Mouse (Mus musculus) hematopoietic multipotent progenitor cell, adult 10-12 weeks (in vitro differentiated cells): ENCODE data around the gene Shbg. TPM values are rescaled to one million over a fixed set of nuclear protein-coding genes. Genes with fewer than 3 reads are reported as not detected.

Experiments
- polyA plus RNA-seq: library from polyadenylated mRNA; stranded (reverse); fragments of >175 nt; gene quantifications from 2 replicates; pipeline ENCODE4 v1.2.3, GENCODE M21; 2012; ENCODE audit warnings: low replicate concordance

The Shbg gene
- polyA plus RNA-seq, result not detected in 2 replicates

DNA sequence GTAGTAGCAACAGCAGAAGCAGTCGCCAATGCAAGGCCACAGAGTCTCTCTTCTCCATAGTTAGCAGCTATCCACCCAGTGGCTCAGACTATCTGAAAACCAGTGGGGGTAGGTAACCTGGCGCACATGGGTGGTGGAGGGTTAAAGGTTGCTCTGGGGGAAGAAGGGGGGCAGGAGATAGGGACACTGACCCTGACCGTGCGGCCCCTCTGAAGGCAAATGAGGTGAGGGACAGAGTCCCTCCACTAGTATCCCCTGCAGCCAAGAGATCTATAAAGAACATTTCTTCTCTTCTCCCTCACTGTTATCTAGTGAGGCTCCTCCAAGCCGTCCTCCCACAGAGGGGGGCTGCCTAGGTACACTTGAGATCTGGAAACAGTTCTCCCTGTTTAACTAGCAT, at the start of gene Shbg:
TSS of gene Shbg (minus strand) at position 101 of the 400 bp plus-strand sequence.

DNA sequence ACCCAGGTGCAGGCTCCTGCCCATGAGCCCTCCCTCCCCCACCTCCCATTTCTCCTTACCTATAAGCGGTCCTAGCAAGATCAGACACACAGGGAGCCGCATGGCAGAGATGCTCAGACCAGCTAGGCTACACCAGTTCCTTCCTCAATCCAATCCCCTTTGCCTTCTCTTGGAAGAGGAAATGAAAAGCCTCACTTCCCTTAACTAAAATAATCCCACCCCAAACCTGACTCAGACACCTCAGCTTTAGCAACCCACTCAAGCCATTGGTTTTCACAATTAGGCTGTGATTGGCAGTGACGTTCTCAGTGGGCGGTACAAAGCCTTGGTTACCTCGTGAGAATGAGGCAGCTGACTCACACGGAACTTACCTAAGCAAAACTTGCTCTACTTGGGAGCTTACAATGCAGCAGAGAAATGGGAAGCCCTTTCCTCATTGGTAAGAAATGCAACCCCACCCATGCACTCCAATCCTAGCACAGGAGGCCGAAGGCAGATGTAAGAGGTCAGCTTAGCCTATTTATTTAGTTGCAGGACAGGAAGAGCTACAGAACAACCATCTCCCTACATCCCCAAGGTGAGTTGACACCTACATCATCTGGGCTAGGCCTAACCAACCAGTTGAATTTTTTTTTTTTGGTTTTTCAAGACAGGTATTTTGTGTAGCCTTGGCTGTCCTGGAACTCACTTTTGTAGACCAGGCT, 48.4 kb upstream of the Shbg start, which contains the start of gene Cd68:
TSS of gene Cd68 (minus strand) at position 193 of the 704 bp plus-strand sequence.

DNA sequence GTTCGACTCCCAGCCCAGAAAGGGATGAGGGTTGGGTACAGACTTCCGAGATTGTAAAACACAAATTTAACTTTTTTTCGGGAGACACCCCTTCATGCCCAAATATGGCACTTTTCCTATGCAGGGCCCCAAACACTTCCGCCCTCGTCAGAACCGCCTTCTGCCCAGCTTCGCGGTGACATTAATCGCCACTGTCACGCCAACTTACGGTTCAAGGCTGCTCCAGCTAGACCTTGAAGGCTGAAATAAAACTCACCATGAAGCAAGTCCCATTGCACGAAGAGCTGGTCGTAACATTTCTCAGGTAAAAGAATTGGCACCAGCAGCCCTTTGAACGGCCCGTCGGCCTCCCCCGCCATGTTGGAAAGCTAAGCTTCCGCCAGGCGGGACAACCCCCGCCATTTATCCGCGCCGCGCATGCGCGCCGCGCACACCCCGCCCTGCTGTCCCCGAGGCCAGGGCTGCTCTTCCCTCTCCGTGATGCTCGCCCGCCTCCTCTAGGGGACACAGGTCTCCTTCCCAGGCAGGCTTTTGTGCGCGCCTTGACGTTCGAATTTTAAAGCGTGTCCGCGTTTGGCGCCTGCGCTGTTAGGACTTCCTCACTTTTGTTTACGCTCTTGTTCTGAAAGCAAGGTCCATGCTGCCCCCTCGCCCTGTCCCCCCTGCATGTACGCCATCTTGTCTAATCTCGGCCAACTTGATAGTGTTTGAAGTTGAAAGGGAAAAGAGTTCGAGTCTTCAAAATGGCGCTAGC, 44.7 kb upstream of the Shbg start, which contains the start of gene Mpdu1:
TSS of gene Mpdu1 (minus strand) at position 430 of the 754 bp plus-strand sequence.

DNA sequence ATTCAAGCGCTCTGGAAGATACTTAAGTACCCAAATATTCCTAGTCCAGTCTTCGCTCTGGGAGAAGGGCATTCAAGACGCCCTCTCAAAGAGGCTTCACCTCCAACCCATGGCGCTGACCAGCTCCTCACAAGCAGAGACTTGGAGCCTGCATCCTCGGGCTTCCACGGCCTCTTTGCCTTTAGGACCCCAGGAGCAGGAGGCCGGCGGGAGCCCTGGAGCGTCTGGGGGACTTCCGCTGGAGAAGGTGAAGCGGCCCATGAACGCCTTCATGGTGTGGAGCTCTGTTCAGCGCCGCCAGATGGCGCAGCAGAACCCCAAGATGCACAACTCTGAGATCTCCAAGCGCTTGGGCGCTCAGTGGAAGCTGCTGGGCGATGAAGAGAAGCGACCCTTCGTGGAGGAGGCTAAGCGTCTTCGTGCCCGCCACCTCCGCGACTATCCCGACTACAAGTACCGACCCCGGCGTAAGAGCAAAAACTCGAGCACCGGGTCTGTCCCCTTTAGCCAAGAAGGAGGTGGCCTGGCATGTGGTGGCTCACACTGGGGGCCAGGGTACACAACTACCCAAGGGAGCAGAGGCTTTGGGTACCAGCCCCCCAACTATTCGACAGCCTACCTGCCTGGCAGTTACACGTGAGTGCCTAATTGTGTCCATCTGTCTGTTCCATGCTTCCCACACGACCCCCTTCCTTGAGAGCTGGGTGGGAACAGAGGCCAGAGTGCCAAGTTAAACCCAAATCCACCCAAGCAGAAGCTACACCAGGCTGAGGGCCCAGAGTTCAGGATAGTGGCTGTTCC, 37.8 kb upstream of the Shbg start, which contains the start of gene Sox15:
TSS of gene Sox15 (plus strand) at position 51 of the 801 bp plus-strand sequence.

DNA sequence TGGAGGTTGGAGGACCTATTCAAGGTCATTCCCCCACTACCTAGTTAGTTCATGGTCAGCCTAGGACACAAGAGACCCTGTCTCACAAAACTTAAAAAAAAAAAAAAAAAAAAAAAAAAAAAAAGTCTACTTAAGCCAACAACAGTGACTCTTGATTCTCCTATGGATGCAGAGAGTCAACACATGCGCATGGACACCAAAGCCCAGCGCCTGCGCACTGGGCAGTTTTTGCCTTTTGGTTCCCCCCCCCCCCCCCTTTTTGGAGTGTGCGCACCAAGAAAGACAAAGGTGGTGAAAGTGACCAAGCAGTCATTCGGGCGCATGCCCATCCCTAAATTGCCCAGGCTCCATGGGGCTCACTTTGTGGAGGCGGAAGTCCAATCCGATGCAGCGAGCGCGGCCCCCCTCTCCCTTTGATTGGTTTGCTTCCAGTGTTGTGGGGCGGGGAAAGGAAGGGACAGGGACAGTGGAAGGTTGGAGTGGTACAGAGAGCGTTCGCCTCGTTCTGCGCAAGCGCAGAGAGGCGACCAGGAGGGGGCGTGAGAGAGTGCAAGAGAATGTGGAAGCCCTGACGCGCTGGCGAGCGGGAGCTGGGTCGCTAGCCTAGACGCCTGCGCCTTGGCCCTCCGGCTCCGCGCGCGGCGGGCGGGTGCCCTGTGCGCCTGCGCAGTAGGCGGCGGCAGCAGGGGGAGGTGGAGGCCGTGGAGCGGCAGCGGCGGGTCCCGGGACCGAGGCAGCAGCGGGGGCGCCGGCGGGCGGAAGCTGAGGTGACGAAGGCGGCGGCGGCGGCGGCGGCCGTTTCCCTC, 14.8 kb upstream of the Shbg start, which contains the start of gene Fxr2:
TSS of gene Fxr2 (plus strand) at position 707 of the 806 bp plus-strand sequence.

DNA sequence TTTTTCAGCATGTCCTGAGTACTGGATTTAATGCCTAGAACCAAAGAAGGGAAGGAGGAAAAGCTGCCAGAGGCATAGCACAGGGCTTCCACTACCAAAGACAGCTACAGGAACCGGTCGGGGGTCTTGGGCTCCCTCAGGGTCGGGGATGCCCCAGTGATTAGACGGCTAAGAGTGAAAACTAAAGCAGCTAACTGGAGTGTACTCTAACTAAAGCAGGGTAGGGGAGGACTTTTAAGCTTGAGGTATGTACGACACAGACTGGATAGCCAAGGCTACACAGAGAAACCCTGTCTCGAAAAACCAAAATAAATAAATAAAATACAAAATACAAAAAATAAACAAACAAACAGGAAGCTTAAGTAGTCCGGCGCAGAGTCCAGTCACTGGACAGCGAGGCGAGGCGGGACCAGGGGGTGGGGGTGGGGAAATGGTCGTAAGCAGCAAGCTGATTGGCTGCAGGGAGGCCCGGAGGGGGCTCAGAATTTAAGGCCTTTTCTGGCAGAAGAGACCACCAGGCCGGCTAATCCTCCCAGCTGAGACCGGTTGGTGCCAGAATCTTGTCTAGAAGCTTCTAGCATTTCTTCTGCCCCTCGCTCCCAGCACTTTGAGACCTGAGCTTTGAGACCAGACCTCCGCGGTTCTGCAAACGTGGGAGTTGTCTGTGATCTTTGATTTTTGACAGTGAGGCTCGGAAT, 4.0 kb upstream of the Shbg start, which contains the start of gene Sat2:
TSS of gene Sat2 (plus strand) at position 454 of the 698 bp plus-strand sequence.

DNA sequence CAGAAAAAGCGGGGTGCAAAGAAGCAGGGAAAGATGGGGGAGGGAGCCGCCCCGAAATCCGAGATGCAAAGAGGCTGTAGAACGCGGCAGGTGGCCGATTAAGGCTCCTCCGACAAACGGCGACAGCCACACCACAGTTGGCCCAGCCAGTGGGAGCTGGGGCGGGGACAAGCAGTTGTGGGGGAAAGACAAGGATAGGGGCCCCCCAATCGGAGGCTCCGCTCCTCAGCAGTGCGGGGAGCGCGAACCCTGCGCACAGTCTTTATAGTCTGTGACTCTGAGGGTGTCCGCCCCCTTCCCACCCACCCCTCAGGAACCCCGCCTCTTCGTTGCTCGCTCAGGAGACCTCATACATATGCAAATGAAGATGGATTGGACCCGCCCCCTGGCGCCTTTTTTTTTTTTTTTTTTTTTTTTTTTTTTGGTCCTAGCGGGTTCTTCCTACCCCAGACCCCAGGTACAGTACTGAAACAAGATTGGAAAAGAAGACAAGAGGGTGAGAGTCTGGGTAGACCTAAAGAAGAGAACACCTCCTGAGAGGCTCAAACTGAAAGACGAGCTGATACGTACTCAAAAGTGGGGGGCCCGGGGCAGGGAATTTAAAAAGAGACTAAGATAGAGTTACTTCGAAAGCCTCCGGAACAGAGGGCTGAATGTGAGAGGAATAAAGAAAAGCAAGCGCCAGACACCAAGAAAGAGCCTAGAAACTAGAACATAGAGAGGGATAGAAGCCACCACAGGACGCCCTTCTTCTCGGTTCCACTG, 11.8 kb downstream of the Shbg start, which contains the start of gene Atp1b2:
TSS of gene Atp1b2 (minus strand) at position 217 of the 765 bp plus-strand sequence.

DNA sequence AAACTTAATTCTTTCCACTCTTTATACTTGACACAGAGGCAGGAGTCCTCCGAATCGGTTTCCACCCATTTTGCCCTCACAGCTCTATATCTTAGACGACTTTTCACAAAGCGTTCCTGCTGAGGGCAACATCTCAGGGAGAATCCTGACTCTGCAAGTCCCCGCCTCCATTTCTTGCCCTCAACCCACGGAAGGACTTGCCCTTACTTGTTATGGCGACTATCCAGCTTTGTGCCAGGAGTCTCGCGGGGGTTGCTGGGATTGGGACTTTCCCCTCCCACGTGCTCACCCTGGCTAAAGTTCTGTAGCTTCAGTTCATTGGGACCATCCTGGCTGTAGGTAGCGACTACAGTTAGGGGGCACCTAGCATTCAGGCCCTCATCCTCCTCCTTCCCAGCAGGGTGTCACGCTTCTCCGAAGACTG, 37.6 kb downstream of the Shbg start, which contains the start of the genes Wrap53 and Trp53:
TSS of gene Wrap53 (minus strand) at position 165 of the 424 bp plus-strand sequence.
TSS of gene Trp53 (plus strand) at position 269 of the 424 bp plus-strand sequence.

Other genes starting within 250 kb of the Shbg start
- 412 and 967 TPM in 2 replicates for gene Chd3, start 248.5 kb downstream of the Shbg start, polyA plus RNA-seq
- gene Naa38, start 222.4 kb downstream of the Shbg start, polyA plus RNA-seq, result 32.7 and 80.7 TPM in 2 replicates
- 2.9 and 9.4 TPM in 2 replicates for gene Cyb5d1, start 222.3 kb downstream of the Shbg start, polyA plus RNA-seq
- gene Tmem88, start 219.7 kb downstream of the Shbg start, polyA plus RNA-seq, result 0.55 and 0.95 TPM in 2 replicates
- gene Kdm6b, start 204.2 kb downstream of the Shbg start, polyA plus RNA-seq, result 124 and 254 TPM in 2 replicates
- gene Dnah2, start 68.8 kb downstream of the Shbg start, polyA plus RNA-seq, result 0.30 and 0.55 TPM in 2 replicates
- gene Efnb3, start 57.7 kb downstream of the Shbg start, polyA plus RNA-seq, result 0.63 and 0.73 TPM in 2 replicates
- 2.2 and 18.6 TPM in 2 replicates for gene Wrap53, start 37.6 kb downstream of the Shbg start, polyA plus RNA-seq
- 109 and 132 TPM in 2 replicates for gene Trp53, start 37.5 kb downstream of the Shbg start, polyA plus RNA-seq
- 2.5 and 19.1 TPM in 2 replicates for gene Atp1b2, start 12.0 kb downstream of the Shbg start, polyA plus RNA-seq
- gene Sat2, start 4.1 kb upstream of the Shbg start, polyA plus RNA-seq, result not detected in 2 replicates
- 66.7 and 112 TPM in 2 replicates for gene Fxr2, start 15.1 kb upstream of the Shbg start, polyA plus RNA-seq
- gene Sox15, start 37.4 kb upstream of the Shbg start, polyA plus RNA-seq, result 0.34 and 0.66 TPM in 2 replicates
- 30.6 and 38.5 TPM in 2 replicates for gene Mpdu1, start 44.7 kb upstream of the Shbg start, polyA plus RNA-seq
- gene Cd68, start 48.2 kb upstream of the Shbg start, polyA plus RNA-seq, result 57.5 and 132 TPM in 2 replicates
- gene Eif4a1, start 54.5 kb upstream of the Shbg start, polyA plus RNA-seq, result 136 and 185 TPM in 2 replicates
- 60.8 and 121 TPM in 2 replicates for gene Senp3, start 64.2 kb upstream of the Shbg start, polyA plus RNA-seq
- 2.6 and 5.5 TPM in 2 replicates for gene Tnfsf13, start 67.9 kb upstream of the Shbg start, polyA plus RNA-seq
- 17.2 and 26.3 TPM in 2 replicates for gene Tnfsf12, start 77.9 kb upstream of the Shbg start, polyA plus RNA-seq
- 5.4 and 13.6 TPM in 2 replicates for gene Tnfsfm13, start 78.2 kb upstream of the Shbg start, polyA plus RNA-seq
- 127 and 149 TPM in 2 replicates for gene Polr2a, start 140.7 kb upstream of the Shbg start, polyA plus RNA-seq
- not detected in 2 replicates for gene Slc35g3, start 144.1 kb upstream of the Shbg start, polyA plus RNA-seq
- gene Zbtb4, start 148.0 kb upstream of the Shbg start, polyA plus RNA-seq, result 133 and 229 TPM in 2 replicates
- gene Chrnb1, start 178.0 kb upstream of the Shbg start, polyA plus RNA-seq, result 2.3 and 2.5 TPM in 2 replicates
- 0.86 and 1.1 TPM in 2 replicates for gene Fgf11, start 184.0 kb upstream of the Shbg start, polyA plus RNA-seq
- 0.17 and 0.45 TPM in 2 replicates for gene Tmem102, start 187.7 kb upstream of the Shbg start, polyA plus RNA-seq
- not detected in 2 replicates for gene Gm39566, start 197.4 kb upstream of the Shbg start, polyA plus RNA-seq
- gene Spem2, start 200.6 kb upstream of the Shbg start, polyA plus RNA-seq, result not detected in 2 replicates
- not detected in 2 replicates for gene Spem1, start 204.3 kb upstream of the Shbg start, polyA plus RNA-seq
- 3.5 and 7.7 TPM in 2 replicates for gene Nlgn2, start 219.9 kb upstream of the Shbg start, polyA plus RNA-seq
- gene Tmem256, start 220.6 kb upstream of the Shbg start, polyA plus RNA-seq, result 239 and 507 TPM in 2 replicates
- 37.9 and 61.0 TPM in 2 replicates for gene Plscr3, start 228.5 kb upstream of the Shbg start, polyA plus RNA-seq
- gene Tnk1, start 240.8 kb upstream of the Shbg start, polyA plus RNA-seq, result 1.7 TPM in 1 of 2 replicates, not detected in the other